Mouse (Mus musculus): Measurements from ENCODE around the gene Tmem243. TPM values are rescaled to one million over a fixed set of nuclear protein-coding genes. Genes with fewer than 3 reads are reported as not detected.

The Tmem243 gene
- polyA plus RNA-seq, 1 experiment from 2014 or later, result 19.7 TPM

DNA sequence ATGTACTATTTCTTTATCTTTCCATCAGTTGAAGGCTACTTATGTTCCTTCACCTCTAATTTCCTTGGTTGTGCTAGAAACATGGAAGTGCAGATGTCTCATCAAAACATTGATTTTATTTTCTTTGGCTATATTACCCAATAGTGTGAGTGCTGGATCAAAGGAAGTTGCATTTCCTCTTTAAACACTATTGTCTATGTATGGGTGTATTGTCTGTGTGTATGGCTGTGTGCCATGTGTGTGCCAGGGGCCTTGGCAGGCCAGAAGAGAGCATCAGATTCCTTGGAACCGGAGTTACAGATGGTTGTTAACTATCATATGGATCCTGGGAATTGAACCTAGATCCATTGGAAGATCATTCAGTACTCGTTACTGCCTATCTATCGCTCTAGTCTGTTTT is 29.1 kb upstream of the Tmem243 start:
- Histone ChIP-seq H3K36me3 (ENCODE audit: control insufficient read depth, insufficient read depth, low read length) (no peaks in the 10 kb centered on the region), H3K4me1 (ENCODE audit: control insufficient read depth, insufficient read depth, low read length) (no peaks in the 10 kb centered on the region), H3K9ac (ENCODE audit: low read length) (no peak overlapping the region), H3K27ac (ENCODE audit: low read depth, low read length) (no peak overlapping the region), H3K4me2 (ENCODE audit: low read depth) (no peak overlapping the region), H3K27me3 (ENCODE audit: control insufficient read depth, insufficient read depth, low read length) (no peaks in the 10 kb centered on the region), H3K9me3 (ENCODE audit: control insufficient read depth, low read length) (no peaks in the 10 kb centered on the region), H3K4me3 (ENCODE audit: low read depth, low read length) (no peak overlapping the region)
- WGBS, result 93% methylated on average over 3 of the region's 3 CpGs
- ATAC-seq (ENCODE audit: insufficient read depth, low FRiP score, low TSS enrichment) (no peak), DNase-seq (ENCODE audit: low spot score) (no peak)

DNA sequence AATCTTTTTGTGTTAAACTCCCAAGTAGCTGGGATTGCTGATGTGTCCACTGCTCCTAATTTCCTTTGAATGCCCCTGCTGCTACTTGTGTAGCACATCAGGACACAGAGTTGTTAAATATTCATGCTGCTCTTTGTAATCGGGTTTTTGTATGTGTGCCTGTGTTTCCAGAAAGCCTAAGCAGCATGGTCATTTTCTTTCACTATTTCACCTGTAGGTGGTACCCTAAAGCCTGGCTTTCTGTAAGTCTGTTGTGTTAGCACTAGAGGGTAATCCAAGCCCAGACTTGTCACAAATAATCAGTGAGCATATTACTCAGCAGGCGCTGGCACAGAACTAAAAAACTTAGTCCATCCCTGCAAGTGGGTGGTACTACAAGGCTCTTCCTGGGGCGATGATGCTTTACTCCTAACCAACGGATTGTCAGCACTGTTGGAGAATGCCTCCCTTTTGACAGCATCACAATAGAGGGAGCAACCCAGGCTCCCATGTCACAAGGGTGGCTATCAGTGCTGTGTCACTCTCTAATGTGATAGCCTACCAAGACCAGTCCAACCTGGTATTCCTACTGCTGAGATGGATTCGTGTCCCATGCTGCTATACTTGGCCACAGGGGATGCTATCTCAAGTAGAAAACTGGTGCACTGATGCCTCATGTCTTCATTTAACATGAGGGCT is 27.2 kb upstream of the Tmem243 start:
- DNase-seq (ENCODE audit: low spot score) (peak; percentile 12), ATAC-seq (ENCODE audit: insufficient read depth, low FRiP score, low TSS enrichment) (peak; percentile 50)
- Histone ChIP-seq H3K9me3 (ENCODE audit: control insufficient read depth, low read length) (no peaks in the 10 kb centered on the region), H3K4me3 (ENCODE audit: low read depth, low read length) (no peak overlapping the region), H3K27me3 (ENCODE audit: control insufficient read depth, insufficient read depth, low read length) (no peaks in the 10 kb centered on the region), H3K9ac (ENCODE audit: low read length) (no peak overlapping the region), H3K27ac (ENCODE audit: low read depth, low read length) (no peak overlapping the region), H3K36me3 (ENCODE audit: control insufficient read depth, insufficient read depth, low read length) (no peaks in the 10 kb centered on the region), H3K4me2 (ENCODE audit: low read depth) (no peak overlapping the region), H3K4me1 (ENCODE audit: control insufficient read depth, insufficient read depth, low read length) (no peaks in the 10 kb centered on the region)
- 59% methylated on average over 5 of the region's 5 CpGs for WGBS

DNA sequence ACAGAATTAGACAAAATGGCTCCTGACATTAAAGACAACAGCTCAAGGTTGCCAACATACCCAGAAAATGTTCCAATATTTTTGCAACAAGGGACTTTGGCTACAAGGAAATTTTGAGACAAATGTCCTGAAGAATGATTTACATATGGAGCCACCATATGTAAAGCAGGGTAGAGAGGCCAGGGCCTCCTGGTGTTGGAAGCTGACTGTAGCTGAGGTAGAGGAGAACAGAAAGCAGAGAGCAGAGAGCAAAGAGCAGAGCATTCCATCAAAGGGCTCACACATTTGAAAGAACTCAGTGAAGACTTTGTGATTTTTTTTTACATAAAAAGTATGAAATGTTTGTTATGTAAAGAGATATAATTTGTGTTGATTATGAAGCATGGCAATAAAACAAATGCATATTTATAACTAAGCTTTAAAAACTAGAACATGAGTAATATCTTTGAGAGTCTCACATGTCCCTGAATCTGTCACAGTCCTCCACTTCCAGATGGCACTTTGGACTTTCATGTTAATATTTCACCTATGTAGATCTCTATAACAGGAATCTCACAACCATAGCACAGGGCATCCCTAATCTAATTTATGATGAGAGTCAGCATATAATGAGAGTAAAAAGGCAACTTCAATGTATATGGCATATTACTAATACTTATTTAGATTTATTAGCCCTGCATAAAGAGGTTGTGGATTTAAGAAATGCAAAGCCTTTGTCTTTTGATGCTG is 20.5 kb upstream of the Tmem243 start:
- Histone ChIP-seq H3K27me3 (ENCODE audit: control insufficient read depth, insufficient read depth, low read length) (no peaks in the 10 kb centered on the region), H3K9me3 (ENCODE audit: control insufficient read depth, low read length) (no peaks in the 10 kb centered on the region)
- ATAC-seq (ENCODE audit: insufficient read depth, low FRiP score, low TSS enrichment), result no peak

DNA sequence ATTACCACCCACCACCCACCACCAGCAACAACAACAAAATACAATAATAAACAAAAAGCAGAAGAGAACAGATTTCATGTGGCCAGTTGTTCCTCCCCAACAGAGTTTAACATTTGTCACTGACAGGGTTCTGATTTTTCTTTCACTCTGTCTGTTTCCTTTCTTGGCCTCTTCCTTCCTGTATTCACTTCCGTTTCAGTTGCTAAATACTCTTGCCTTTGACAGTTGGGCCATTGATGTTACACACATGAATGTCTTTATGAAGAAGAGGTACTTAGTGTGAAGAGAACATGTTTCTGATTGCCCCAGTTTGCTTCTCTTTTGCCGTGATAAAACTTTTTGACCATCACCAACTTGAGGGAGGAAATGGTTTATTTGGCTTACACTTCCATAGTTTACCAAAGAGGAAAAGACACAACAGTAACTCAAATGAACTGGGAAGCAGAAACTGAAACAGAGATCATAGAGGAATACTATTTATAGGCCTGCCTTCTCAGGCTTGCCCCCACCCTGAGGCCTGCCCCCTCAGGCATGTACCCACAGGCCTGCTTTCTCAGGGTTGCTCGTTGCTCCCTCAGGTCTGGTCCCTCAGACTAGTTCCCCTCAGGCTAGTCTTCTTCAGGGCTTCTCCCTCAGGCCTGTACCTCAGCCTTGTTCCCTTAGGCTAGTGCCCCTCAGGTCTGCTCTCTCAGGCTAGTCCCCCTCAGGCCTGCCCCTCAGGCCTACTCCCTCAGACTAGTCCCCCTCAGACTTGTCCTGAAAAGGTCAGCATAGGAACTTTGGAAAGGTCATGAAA is 13.3 kb upstream of the Tmem243 start:
- Histone ChIP-seq H3K36me3 (ENCODE audit: control insufficient read depth, insufficient read depth, low read length) (no peaks in the 10 kb centered on the region), H3K4me3 (ENCODE audit: low read depth, low read length) (no peak overlapping the region), H3K4me1 (ENCODE audit: control insufficient read depth, insufficient read depth, low read length) (no peaks in the 10 kb centered on the region), H3K4me2 (ENCODE audit: low read depth) (no peak overlapping the region), H3K9me3 (ENCODE audit: control insufficient read depth, low read length) (no peaks in the 10 kb centered on the region), H3K27ac (ENCODE audit: low read depth, low read length) (no peak overlapping the region), H3K9ac (ENCODE audit: low read length) (no peak overlapping the region), H3K27me3 (ENCODE audit: control insufficient read depth, insufficient read depth, low read length) (no peaks in the 10 kb centered on the region)
- DNase-seq (ENCODE audit: low spot score) (no peak), ATAC-seq (ENCODE audit: insufficient read depth, low FRiP score, low TSS enrichment) (no peak)
- 76% methylated on average over 3 of the region's 3 CpGs for WGBS

More for the DNA sequence above, 20.5 kb upstream of the Tmem243 start:
- Histone ChIP-seq H3K4me3 (ENCODE audit: low read depth, low read length) (no peak overlapping the region), H3K4me2 (ENCODE audit: low read depth) (no peak overlapping the region), H3K9ac (ENCODE audit: low read length) (no peak overlapping the region), H3K36me3 (ENCODE audit: control insufficient read depth, insufficient read depth, low read length) (no peaks in the 10 kb centered on the region), H3K27ac (ENCODE audit: low read depth, low read length) (no peak overlapping the region), H3K4me1 (ENCODE audit: control insufficient read depth, insufficient read depth, low read length) (no peaks in the 10 kb centered on the region)
- no peak for DNase-seq (ENCODE audit: low spot score)

DNA sequence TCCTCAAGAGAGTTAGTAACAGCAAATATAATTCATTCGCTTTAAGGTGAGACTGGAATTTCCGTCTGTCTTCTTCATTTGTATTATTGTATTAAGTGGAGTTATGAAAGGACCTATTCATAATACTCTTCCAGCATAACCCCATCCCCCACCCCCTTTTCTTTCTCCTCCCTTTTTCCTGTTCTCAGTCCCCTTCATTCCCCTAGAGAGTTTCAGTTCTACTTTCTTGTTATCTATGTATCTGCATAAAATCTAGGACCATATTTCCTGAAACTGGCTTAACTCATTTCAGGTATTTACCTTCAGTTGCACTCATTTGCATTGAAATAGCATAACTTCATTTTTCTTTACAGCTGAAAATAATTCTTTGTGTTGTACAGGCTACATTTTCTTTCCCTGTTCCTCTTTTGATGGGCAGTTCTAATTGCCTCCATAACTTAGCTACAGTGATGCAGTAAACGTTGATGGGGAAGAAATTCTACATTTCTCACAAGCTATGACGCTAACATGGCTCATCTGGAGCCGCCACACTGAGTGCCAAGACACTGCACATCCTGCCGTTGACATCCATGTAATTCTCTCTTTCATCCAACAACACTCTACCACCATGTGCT is 9.9 kb upstream of the Tmem243 start:
- H3K9me3 ChIP-seq (ENCODE audit: control insufficient read depth, low read length), result no peaks in the 10 kb centered on the region

DNA sequence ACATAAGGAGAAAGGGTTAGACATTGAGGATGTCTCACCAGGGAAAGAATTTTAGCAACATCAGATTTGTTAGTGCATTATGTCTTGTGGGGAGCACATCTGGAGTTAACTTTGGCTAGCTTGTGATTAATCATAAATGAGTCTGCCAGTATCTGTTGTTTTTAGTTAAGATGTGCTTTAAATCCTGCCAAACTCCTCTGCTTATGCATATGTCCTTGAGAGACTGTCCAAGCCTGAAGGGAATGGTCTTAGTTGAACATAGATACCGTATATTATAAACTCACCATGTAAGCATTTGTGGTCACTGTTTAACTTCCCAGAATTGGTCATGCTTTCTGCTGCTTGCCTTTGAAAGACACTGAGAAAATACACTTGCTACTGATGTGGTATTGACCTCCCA is 7.8 kb upstream of the Tmem243 start:
- Histone ChIP-seq H3K27ac (ENCODE audit: low read depth, low read length) (no peak overlapping the region), H3K4me2 (ENCODE audit: low read depth) (no peak overlapping the region), H3K36me3 (ENCODE audit: control insufficient read depth, insufficient read depth, low read length) (no peaks in the 10 kb centered on the region), H3K27me3 (ENCODE audit: control insufficient read depth, insufficient read depth, low read length) (no peaks in the 10 kb centered on the region), H3K9me3 (ENCODE audit: control insufficient read depth, low read length) (no peaks in the 10 kb centered on the region), H3K9ac (ENCODE audit: low read length) (no peak overlapping the region), H3K4me1 (ENCODE audit: control insufficient read depth, insufficient read depth, low read length) (no peaks in the 10 kb centered on the region), H3K4me3 (ENCODE audit: low read depth, low read length) (no peak overlapping the region)
- ATAC-seq (ENCODE audit: insufficient read depth, low FRiP score, low TSS enrichment) (no peak), DNase-seq (ENCODE audit: low spot score) (no peak)
- 88% methylated on average over 1 of the region's 1 CpGs for WGBS

More for the DNA sequence above, 9.9 kb upstream of the Tmem243 start:
- H3K4me1 ChIP-seq (ENCODE audit: control insufficient read depth, insufficient read depth, low read length), result no peaks in the 10 kb centered on the region
- H3K4me3 ChIP-seq (ENCODE audit: low read depth, low read length), result no peak overlapping the region
- H3K9ac ChIP-seq (ENCODE audit: low read length), result no peak overlapping the region
- no peaks in the 10 kb centered on the region for H3K36me3 ChIP-seq (ENCODE audit: control insufficient read depth, insufficient read depth, low read length)
- H3K27ac ChIP-seq (ENCODE audit: low read depth, low read length), result no peak overlapping the region
- no peak overlapping the region for H3K4me2 ChIP-seq (ENCODE audit: low read depth)
- H3K27me3 ChIP-seq (ENCODE audit: control insufficient read depth, insufficient read depth, low read length), result no peaks in the 10 kb centered on the region
- 88% methylated on average over 6 of the region's 6 CpGs for WGBS
- no peak for DNase-seq (ENCODE audit: low spot score)
- ATAC-seq (ENCODE audit: insufficient read depth, low FRiP score, low TSS enrichment), result no peak

DNA sequence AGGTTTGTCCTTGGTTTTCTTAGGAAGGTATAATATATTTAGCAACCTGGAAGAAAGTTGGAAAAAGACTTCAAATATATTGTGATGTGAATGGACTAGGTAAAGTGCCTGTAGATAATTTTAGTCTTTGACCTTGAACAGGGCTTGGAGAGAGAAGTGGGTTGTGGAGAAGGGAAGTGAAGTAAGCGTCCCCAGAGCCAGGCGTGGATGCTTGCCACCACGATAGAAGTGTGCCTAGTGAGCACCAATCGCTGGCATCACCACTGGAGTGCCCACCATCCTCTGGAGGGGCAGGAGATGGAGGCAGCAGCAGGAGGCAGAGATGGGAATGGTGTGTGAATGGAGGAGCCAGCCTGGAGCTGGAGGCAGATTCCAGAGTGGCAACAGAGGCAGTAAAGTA is 7.0 kb upstream of the Tmem243 start:
- no peak overlapping the region for H3K4me3 ChIP-seq (ENCODE audit: low read depth, low read length)
- no peak overlapping the region for H3K9ac ChIP-seq (ENCODE audit: low read length)
- no peak overlapping the region for H3K4me2 ChIP-seq (ENCODE audit: low read depth)
- ATAC-seq (ENCODE audit: insufficient read depth, low FRiP score, low TSS enrichment) (no peak), DNase-seq (ENCODE audit: low spot score) (no peak)
- H3K4me1 ChIP-seq (ENCODE audit: control insufficient read depth, insufficient read depth, low read length), result no peaks in the 10 kb centered on the region
- H3K27me3 ChIP-seq (ENCODE audit: control insufficient read depth, insufficient read depth, low read length), result no peaks in the 10 kb centered on the region
- no peaks in the 10 kb centered on the region for H3K9me3 ChIP-seq (ENCODE audit: control insufficient read depth, low read length)
- H3K36me3 ChIP-seq (ENCODE audit: control insufficient read depth, insufficient read depth, low read length), result no peaks in the 10 kb centered on the region
- 80% methylated on average over 4 of the region's 4 CpGs for WGBS
- H3K27ac ChIP-seq (ENCODE audit: low read depth, low read length), result no peak overlapping the region

DNA sequence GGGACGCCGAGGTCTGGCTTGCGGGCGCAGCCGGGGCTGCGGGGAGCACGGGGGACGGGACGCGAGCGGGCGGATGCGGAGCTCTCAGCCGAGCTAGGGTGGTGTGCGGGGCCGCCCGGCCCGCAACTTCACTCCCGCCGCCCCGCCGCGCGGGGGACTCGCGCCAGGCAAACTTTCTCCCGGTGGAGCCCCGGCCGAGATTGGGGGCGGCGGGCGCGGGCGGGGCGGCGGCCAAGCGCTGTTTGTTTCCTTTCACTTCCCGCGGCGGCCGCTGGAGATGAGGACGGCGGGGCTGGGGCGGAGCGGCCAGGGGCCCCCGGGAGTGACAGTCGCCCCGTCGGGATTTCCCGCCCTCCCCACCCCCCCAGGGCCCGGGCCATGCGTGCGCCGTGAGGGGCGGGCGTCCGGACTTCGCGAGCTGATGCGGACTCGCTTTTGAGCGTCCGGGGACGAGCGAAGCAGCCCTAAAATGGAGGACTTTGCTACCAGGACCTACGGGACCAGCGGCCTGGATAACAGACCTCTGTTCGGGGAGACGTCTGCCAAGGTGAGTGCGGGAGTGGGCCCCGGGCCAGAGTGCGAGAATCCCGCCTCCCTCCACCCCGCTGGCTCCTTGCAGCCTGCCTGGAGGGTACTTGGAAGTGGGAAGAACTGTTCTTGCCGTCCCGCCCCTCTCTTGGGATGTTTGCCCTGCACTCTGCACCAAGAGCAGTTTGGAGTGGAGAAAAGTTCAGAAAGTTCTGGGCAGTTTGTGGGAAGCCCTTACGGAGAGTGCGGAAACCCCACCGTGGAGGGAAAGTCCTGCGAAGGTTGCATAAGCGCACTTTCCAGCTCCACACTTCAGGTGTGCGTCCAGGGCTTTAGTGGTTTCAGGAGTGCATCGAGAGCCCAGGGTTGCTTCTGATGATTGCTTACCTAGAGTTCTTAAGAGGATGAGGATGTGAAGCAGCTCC is 657 bp downstream of the Tmem243 start:
- ATAC-seq (ENCODE audit: insufficient read depth, low FRiP score, low TSS enrichment), result peak; percentile 83
- peak overlapping the region; percentile 76 for H3K9ac ChIP-seq (ENCODE audit: low read length)
- H3K4me3 ChIP-seq (ENCODE audit: low read depth, low read length), result peak overlapping the region; percentile 86
- 0 out of 2 replicates have a peak, but pooled peaks cover 5% of the 10 kb centered on the region for H3K4me1 ChIP-seq (ENCODE audit: control insufficient read depth, insufficient read depth, low read length)
- under 1% methylated on average over 60 of the region's 83 CpGs for WGBS
- H3K27ac ChIP-seq (ENCODE audit: low read depth, low read length), result no peak overlapping the region
- H3K9me3 ChIP-seq (ENCODE audit: control insufficient read depth, low read length), result no peaks in the 10 kb centered on the region
- no peaks in the 10 kb centered on the region for H3K36me3 ChIP-seq (ENCODE audit: control insufficient read depth, insufficient read depth, low read length)
- DNase-seq (ENCODE audit: low spot score), result peak; percentile 65
- no peaks in the 10 kb centered on the region for H3K27me3 ChIP-seq (ENCODE audit: control insufficient read depth, insufficient read depth, low read length)
- H3K4me2 ChIP-seq (ENCODE audit: low read depth), result peak overlapping the region; percentile 89
